Mouse (Mus musculus): ENCODE data around the gene Draxin.

DNA sequence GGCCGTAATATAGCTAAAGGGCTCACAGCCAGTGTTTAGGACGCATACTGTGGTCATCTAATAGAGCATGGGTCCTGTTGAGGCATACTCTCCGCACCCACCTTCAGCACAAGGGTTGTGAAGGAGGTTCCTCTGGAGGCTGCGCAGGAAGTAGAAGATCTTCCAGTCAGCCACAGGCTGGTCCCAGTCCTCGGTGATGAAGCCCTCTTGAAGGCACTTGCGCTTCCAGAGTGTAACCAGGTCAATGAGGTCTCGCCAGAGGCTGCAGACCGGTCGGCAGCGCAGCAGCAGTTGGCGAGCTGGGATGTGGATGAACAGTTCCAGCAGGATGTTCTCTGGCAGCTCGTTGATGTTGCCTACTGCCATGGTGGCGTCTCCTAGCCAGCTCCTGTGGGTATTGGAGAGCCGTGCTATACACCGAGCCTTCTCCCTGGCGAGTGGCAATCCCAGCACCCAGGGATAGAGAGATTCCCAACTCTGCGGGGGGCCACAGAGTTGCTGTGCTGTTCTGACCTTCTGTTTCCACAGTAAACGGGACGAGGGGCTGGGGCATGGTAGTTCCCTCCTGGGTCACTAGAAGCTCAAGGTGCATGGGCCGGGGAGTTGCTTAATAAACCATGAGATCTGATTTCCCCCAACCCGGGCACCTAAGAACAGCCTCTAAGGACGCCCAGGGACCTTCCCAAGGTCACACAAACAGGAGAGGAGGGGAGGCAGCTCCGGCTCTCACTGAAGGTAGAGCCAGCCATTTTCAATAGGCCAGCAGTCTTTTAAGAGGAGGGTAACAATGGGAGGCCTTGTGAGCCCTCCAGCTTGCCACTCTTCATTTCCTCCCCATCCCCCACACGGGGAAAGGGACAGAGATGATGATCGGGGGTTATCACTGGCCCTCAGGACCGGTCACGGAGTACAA lies 28.2 kb upstream of the Draxin start:
- TF ChIP-seq CTCF (IDR thresholded peaks at IDR 0.05; ENCODE audit: control insufficient read depth, insufficient read depth, low read length) (no peak), POLR2A (IDR thresholded peaks at IDR 0.05; ENCODE audit: borderline replicate concordance, control insufficient read depth, low read depth, low read length) (no peak)
